Mouse (Mus musculus): Measurements from ENCODE around the gene Ndufb7. TPM values are rescaled to one million over a fixed set of nuclear protein-coding genes. Genes with fewer than 3 reads are reported as not detected.

The Ndufb7 gene
- total RNA-seq, 1 experiment: 275 TPM

DNA sequence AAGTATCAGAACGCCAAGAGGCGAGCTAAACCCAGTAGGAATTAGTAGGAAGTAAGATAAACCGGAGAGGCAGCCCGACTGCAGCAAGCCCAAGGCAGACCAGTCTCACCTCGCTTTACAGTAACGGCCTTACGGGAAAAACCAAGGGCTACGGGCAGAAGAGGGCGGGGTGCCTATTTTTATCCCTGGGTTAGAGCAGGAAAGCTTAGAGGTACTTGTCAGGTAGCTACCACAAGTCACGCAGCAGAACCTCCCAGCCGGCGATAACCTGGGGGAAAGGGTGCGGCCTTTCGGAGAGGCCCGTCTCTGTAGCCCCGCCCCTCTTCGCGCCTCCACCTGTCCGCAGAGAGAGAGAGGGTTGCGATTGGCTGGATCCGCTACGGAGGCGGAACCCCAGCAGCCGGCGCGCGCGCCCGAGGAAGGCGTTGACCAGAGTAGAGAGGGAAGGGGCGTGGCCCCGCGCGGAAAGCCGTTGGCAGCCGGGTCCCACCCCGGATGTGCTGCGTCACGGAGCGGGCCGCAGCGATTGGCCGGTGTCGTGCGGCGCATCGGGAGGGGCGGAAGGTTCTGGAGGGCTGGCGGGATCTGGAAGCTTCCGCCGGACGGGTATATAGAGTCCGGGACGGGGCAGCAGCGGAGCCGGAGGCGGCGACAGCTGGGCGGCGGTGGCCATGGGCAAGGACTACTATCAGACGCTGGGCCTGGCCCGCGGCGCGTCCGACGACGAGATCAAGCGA lies 41.4 kb downstream of the Ndufb7 start, which contains the start of the genes Tecr and Dnajb1:
Tecr (minus strand) TSS at position 311 of the 737 bp plus-strand sequence.
Dnajb1 (plus strand) TSS at position 533 of the 737 bp plus-strand sequence.
- peak within 1 kb of the TSS; percentile 90 to 99 for H3K4me3 ChIP-seq (ENCODE audit: insufficient read depth in 1 of 2, low read depth in 1 of 2, low read length in 2 of 2, poor library complexity in 1 of 2, severe bottlenecking in 1 of 2)
- in situ Hi-C loops (cut with MboI; ENCODE audit: low sequenced_read_pairs in 2 of 2, unreplicated experiment in 2 of 2): no loop called here
- peaks cover 5 to 27% of the 10 kb centered on the region in 2 experiments for H3K4me1 ChIP-seq (ENCODE audit: control insufficient read depth in 2 of 2, insufficient read depth in 2 of 2, low read length in 2 of 2, poor library complexity in 1 of 2)
- peaks cover 31% of the 10 kb centered on the region for H3K36me3 ChIP-seq (ENCODE audit: control insufficient read depth, insufficient read depth, low read length, poor library complexity, severe bottlenecking)
- H3K27ac ChIP-seq (ENCODE audit: insufficient read depth, low read depth, low read length, poor library complexity, severe bottlenecking): peak within 1 kb of the TSS; percentile 82
- no peak for TF ChIP-seq ZC3H11A (IDR thresholded peaks at IDR 0.05; ENCODE audit: borderline replicate concordance, low read depth, low read length)
- TF ChIP-seq HCFC1 (IDR thresholded peaks at IDR 0.05; ENCODE audit: borderline replicate concordance, insufficient read depth, low read length): peak; percentile 66; the same call in 1 of the 2 replicates
- 0 out of 2 replicates have a peak, but pooled peaks have one; percentile 17 for TF ChIP-seq CHD2 (IDR thresholded peaks at IDR 0.05; ENCODE audit: low read depth, low read length)
- TF ChIP-seq ZNF384 (IDR thresholded peaks at IDR 0.05; ENCODE audit: low read depth, low read length): no peak
- TF ChIP-seq MAFK (IDR thresholded peaks at IDR 0.05; ENCODE audit: insufficient read depth, low read depth, low read length): no peak
- DNase-seq (ENCODE audit: low read depth, low spot score): peak; percentile 99
- H3K9me3 ChIP-seq (ENCODE audit: control insufficient read depth, insufficient read depth, low read depth, low read length): no peaks in the 10 kb centered on the region
- H3K9ac ChIP-seq (ENCODE audit: insufficient read depth, low read depth, low read length, poor library complexity, severe bottlenecking): peak within 1 kb of the TSS; percentile 90

DNA sequence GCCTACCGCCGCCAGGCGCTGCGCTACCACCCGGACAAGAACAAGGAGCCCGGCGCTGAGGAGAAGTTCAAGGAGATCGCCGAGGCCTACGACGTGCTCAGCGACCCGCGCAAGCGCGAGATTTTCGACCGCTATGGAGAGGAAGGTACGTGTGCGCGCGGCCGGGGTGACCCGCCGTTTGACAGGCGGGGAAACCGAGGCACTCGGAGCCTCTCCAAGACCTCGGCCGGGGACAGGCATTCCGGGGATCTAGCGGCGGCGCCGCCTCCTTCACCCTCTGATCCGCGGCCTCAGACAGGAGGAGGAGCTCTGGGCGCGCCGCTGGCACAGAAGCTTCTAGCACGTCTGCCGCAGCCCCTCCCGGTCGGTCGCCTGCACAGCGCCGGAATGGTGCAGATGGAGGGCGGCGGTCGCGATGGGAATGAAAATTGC lies 41.9 kb downstream of the Ndufb7 start:
- Histone ChIP-seq H3K4me3 (ENCODE audit: insufficient read depth in 1 of 2, low read depth in 1 of 2, low read length in 2 of 2, poor library complexity in 1 of 2, severe bottlenecking in 1 of 2) (peak overlapping the region; percentile 90 to 99), H3K27ac (ENCODE audit: insufficient read depth, low read depth, low read length, poor library complexity, severe bottlenecking) (peak overlapping the region; percentile 82), H3K9ac (ENCODE audit: insufficient read depth, low read depth, low read length, poor library complexity, severe bottlenecking) (peak overlapping the region; percentile 90), H3K4me1 (ENCODE audit: control insufficient read depth in 2 of 2, insufficient read depth in 2 of 2, low read length in 2 of 2, poor library complexity in 1 of 2) (peaks cover 5 to 27% of the 10 kb centered on the region in 2 experiments), H3K9me3 (ENCODE audit: control insufficient read depth, insufficient read depth, low read depth, low read length) (no peaks in the 10 kb centered on the region), H3K36me3 (ENCODE audit: control insufficient read depth, insufficient read depth, low read length, poor library complexity, severe bottlenecking) (peaks cover 32% of the 10 kb centered on the region)
- in situ Hi-C loops (cut with MboI; ENCODE audit: low sequenced_read_pairs in 2 of 2, unreplicated experiment in 2 of 2): no loop called here
- DNase-seq (ENCODE audit: low read depth, low spot score): no peak
- TF ChIP-seq ZNF384 (IDR thresholded peaks at IDR 0.05; ENCODE audit: low read depth, low read length) (no peak), CHD2 (IDR thresholded peaks at IDR 0.05; ENCODE audit: low read depth, low read length) (no peak), HCFC1 (IDR thresholded peaks at IDR 0.05; ENCODE audit: borderline replicate concordance, insufficient read depth, low read length) (no peak; the same call in 1 of the 2 replicates), ZC3H11A (IDR thresholded peaks at IDR 0.05; ENCODE audit: borderline replicate concordance, low read depth, low read length) (no peak), MAFK (IDR thresholded peaks at IDR 0.05; ENCODE audit: insufficient read depth, low read depth, low read length) (no peak)

- no peak overlapping the region for H3K27ac ChIP-seq (ENCODE audit: insufficient read depth, low read depth, low read length, poor library complexity, severe bottlenecking)
- H3K4me3 ChIP-seq (ENCODE audit: insufficient read depth in 1 of 2, low read depth in 1 of 2, low read length in 2 of 2, poor library complexity in 1 of 2, severe bottlenecking in 1 of 2): peak overlapping the region; percentile 90 to 99
- in situ Hi-C loops (cut with MboI; ENCODE audit: low sequenced_read_pairs in 2 of 2, unreplicated experiment in 2 of 2): no loop called here
- H3K9me3 ChIP-seq (ENCODE audit: control insufficient read depth, insufficient read depth, low read depth, low read length): no peaks in the 10 kb centered on the region
- TF ChIP-seq HCFC1 (IDR thresholded peaks at IDR 0.05; ENCODE audit: borderline replicate concordance, insufficient read depth, low read length) (no peak), ZNF384 (IDR thresholded peaks at IDR 0.05; ENCODE audit: low read depth, low read length) (no peak), ZC3H11A (IDR thresholded peaks at IDR 0.05; ENCODE audit: borderline replicate concordance, low read depth, low read length) (no peak), CHD2 (IDR thresholded peaks at IDR 0.05; ENCODE audit: low read depth, low read length) (no peak), MAFK (IDR thresholded peaks at IDR 0.05; ENCODE audit: insufficient read depth, low read depth, low read length) (no peak)
- H3K36me3 ChIP-seq (ENCODE audit: control insufficient read depth, insufficient read depth, low read length, poor library complexity, severe bottlenecking): peaks cover 34% of the 10 kb centered on the region
- peaks cover 5 to 27% of the 10 kb centered on the region in 2 experiments for H3K4me1 ChIP-seq (ENCODE audit: control insufficient read depth in 2 of 2, insufficient read depth in 2 of 2, low read length in 2 of 2, poor library complexity in 1 of 2)
- H3K9ac ChIP-seq (ENCODE audit: insufficient read depth, low read depth, low read length, poor library complexity, severe bottlenecking): peak overlapping the region; percentile 90; the same call in 1 of the 2 replicates
- no peak for DNase-seq (ENCODE audit: low read depth, low spot score)
Observed at GRCm38 (mm10) chr8:83609086-83609485, 42.6 kb downstream of the Ndufb7 start.

GRCm38 (mm10) chr8:83609547-83610180 lies 43.2 kb downstream of the Ndufb7 start:
- TF ChIP-seq MAFK (IDR thresholded peaks at IDR 0.05; ENCODE audit: insufficient read depth, low read depth, low read length) (no peak), ZC3H11A (IDR thresholded peaks at IDR 0.05; ENCODE audit: borderline replicate concordance, low read depth, low read length) (no peak), CHD2 (IDR thresholded peaks at IDR 0.05; ENCODE audit: low read depth, low read length) (no peak), ZNF384 (IDR thresholded peaks at IDR 0.05; ENCODE audit: low read depth, low read length) (no peak), HCFC1 (IDR thresholded peaks at IDR 0.05; ENCODE audit: borderline replicate concordance, insufficient read depth, low read length) (no peak)
- Histone ChIP-seq H3K27ac (ENCODE audit: insufficient read depth, low read depth, low read length, poor library complexity, severe bottlenecking) (no peak overlapping the region), H3K4me1 (ENCODE audit: control insufficient read depth in 2 of 2, insufficient read depth in 2 of 2, low read length in 2 of 2, poor library complexity in 1 of 2) (peaks cover 5 to 24% of the 10 kb centered on the region in 2 experiments), H3K9me3 (ENCODE audit: control insufficient read depth, insufficient read depth, low read depth, low read length) (no peaks in the 10 kb centered on the region), H3K4me3 (ENCODE audit: insufficient read depth in 1 of 2, low read depth in 1 of 2, low read length in 2 of 2, poor library complexity in 1 of 2, severe bottlenecking in 1 of 2) (peak overlapping the region; percentile 90 to 99), H3K36me3 (ENCODE audit: control insufficient read depth, insufficient read depth, low read length, poor library complexity, severe bottlenecking) (peaks cover 34% of the 10 kb centered on the region), H3K9ac (ENCODE audit: insufficient read depth, low read depth, low read length, poor library complexity, severe bottlenecking) (peak overlapping the region; percentile 90; the same call in 1 of the 2 replicates)
- in situ Hi-C loops (cut with MboI; ENCODE audit: low sequenced_read_pairs in 2 of 2, unreplicated experiment in 2 of 2): no loop called here
- DNase-seq (ENCODE audit: low read depth, low spot score): no peak
